Mouse (Mus musculus): ENCODE measurements around the gene Mphosph8. TPM values are rescaled to one million over a fixed set of nuclear protein-coding genes. Genes with fewer than 3 reads are reported as not detected.

The Mphosph8 gene
- total RNA-seq (2023), result 10 to 100 TPM; 17.7 to 21.1 TPM

DNA sequence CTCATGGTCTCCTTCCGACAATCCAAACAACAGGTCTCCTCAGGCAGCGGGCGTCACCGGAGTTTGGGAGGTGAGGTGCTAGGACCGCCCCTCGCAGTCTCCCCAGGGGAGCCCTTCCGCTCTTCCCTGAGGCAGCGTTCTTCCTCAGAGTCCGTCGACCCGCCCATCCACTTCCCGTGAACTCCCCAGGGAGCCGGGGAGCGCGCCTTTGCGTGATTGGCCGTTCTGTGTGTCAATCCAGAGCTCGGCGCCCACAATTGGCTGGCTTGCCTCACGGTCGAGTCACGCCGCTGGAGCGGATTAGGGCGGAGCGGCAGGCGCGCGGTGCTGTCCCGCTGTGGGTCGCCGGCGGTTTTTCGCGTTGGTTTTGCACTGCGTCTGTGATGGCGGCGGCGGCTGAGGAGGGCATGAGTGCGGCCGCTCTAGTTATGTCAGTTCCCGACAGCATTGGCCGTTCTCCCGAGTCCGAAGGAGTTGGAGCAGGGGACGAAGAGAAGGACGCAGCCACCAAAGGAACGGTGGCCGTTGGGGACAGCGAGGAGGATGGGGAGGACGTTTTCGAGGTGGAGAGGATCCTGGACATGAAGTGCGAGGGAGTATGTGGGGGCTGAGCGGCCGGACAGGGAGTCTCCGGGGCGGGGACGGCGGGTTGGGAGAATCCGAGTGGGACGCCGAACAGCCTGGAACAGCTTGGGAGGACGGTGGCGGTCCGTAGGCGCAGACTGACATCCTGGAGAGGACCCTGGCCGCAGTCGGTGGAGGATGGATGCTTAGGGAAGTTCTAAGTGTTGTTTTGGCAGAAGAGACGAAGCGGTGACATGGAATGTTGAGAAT is at the start of gene Mphosph8:
TSS of gene Mphosph8 (plus strand) at position 280 of the 834 bp plus-strand sequence.

Other genes starting within 250 kb of the Mphosph8 start
- 1 to 10 TPM; 4.9 to 6.7 TPM for gene Cenpj, start 92.8 kb upstream of the Mphosph8 start, total RNA-seq (2023)
- 10 to 100 TPM; 49.5 to 51.4 TPM for gene Parp4, start 92.6 kb upstream of the Mphosph8 start, total RNA-seq (2023)
- 10 to 100 TPM; 45.2 to 45.5 TPM for gene Pspc1, start 110.1 kb downstream of the Mphosph8 start, total RNA-seq (2023)
- 10 to 100 TPM; 32.6 to 33.2 TPM for gene Zmym5, start 143.5 kb downstream of the Mphosph8 start, total RNA-seq (2023)
- gene Zmym2, start 218.4 kb downstream of the Mphosph8 start, total RNA-seq (2023), result 10 to 100 TPM; 64.5 to 82.1 TPM